Mouse (Mus musculus) liver, embryonic 15.5 days (tissue): ENCODE measurements around the gene Krt19. TPM values are rescaled to one million over a fixed set of nuclear protein-coding genes. Genes with fewer than 3 reads are reported as not detected.

Experiments used
- ATAC-seq: fragments of 200-750 bp; cut with Nextera tagmentation; 2 replicates; pipeline ENCODE4 v1.8.0; 2017; ENCODE audit warnings: moderate number of reproducible peaks, mild to moderate bottlenecking, moderate library complexity; ENCODE audit not compliant: insufficient read depth
- H3K27ac ChIP-seq: fragments of 300-500 bp; sonication (generic); replicated peaks from 2 replicates; pipeline ENCODE4 v1.5.1; 2015; ENCODE audit warnings: mild to moderate bottlenecking, inconsistent platforms
- H3K27me3 ChIP-seq: fragments of 300-500 bp; sonication (generic); 2 replicates; pipeline ENCODE4 v1.6.1; 2015; ENCODE audit warnings: mild to moderate bottlenecking, inconsistent platforms
- H3K36me3 ChIP-seq: fragments of 300-500 bp; sonication (generic); replicated peaks from 2 replicates; pipeline ENCODE4 v1.6.1; 2015; ENCODE audit warnings: moderate library complexity, mild to moderate bottlenecking, inconsistent platforms
- H3K4me1 ChIP-seq: fragments of 300-500 bp; sonication (generic); replicated peaks from 2 replicates; pipeline ENCODE4 v1.6.1; 2015; ENCODE audit warnings: inconsistent platforms
- H3K4me2 ChIP-seq: fragments of 300-500 bp; sonication (generic); 2 replicates; pipeline ENCODE4 v1.6.1; 2015; ENCODE audit warnings: moderate library complexity, mild to moderate bottlenecking, inconsistent platforms
- H3K4me3 ChIP-seq: fragments of 300-500 bp; sonication (generic); replicated peaks from 2 replicates; pipeline ENCODE4 v1.5.1; 2015; ENCODE audit warnings: mild to moderate bottlenecking, inconsistent platforms
- H3K9ac ChIP-seq: fragments of 300-500 bp; sonication (generic); 2 replicates; pipeline ENCODE4 v1.6.1; 2015; ENCODE audit warnings: moderate library complexity, mild to moderate bottlenecking, inconsistent platforms
- H3K9me3 ChIP-seq: fragments of 300-500 bp; sonication (generic); replicated peaks from 2 replicates; pipeline ENCODE4 v1.6.1; 2016; ENCODE audit warnings: inconsistent platforms
- WGBS: fragments of 180-500 bp; shearing (Covaris S2); methylation state at CpG from one replicate; pipeline ENCODE4 v1.1.7; 2015; ENCODE audit warnings: mixed read lengths; ENCODE audit not compliant: insufficient replicate concordance; 5-methylcytosine and 5-hydroxymethylcytosine counted together
- polyA plus RNA-seq: library from polyadenylated mRNA; unstranded; fragments of >200 nt; fragmentation: Nextera tagmentation; extraction: Ambion mirVana; gene quantifications from 2 replicates; pipeline ENCODE4 v1.2.1, GENCODE M21; 2015

The Krt19 gene
- 3.6 and 4.2 TPM in 2 replicates for polyA plus RNA-seq

DNA sequence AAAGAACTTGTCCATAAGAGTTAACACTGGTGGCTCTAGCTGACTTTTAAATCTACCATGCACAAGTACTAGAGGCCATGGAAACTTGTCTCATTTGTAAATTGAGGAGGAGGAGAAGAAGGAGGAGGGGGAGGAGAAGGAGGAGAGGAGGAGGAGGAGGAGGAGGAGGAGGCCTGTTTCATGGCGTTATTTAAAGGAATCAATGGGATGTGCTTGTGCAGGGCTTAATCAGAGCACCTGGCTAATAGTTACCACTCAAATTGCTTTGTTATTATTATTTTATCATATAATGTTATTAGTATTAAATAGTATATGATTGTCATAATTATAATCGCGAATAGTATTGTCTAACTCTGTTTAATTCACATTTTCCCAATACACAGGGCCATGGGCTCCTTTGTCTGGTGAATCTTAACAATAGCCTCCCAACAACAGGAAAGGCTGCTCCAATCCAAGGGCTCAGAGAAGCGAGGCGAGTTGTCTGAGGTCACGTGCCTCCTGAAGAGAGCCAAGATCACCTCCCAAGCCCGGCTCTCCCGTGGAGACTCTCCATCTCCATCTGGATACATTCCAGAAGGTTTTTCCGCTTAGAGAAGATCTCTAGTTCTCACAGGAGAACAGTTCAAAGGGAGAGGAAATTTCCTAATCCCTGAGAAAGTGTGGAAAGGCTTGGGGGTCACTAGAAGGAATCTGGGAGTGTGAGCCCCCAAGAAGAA is at the start of gene Krt19:
Gene Krt19, minus strand, starts transcription at position 51 of the 716 bp plus-strand sequence.
- no peaks in the 10 kb centered on the region for H3K4me1 ChIP-seq
- 43% methylated on average over 9 of the region's 9 CpGs for whole genome bisulfite sequencing
- no peaks in the 10 kb centered on the region for H3K36me3 ChIP-seq
- no peak within 1 kb of the TSS for H3K4me3 ChIP-seq
- H3K9ac ChIP-seq, result no peak within 1 kb of the TSS
- H3K4me2 ChIP-seq, result no peak within 1 kb of the TSS
- H3K27ac ChIP-seq, result no peak within 1 kb of the TSS
- H3K27me3 ChIP-seq, result peaks cover 33% of the 10 kb centered on the region
- ATAC-seq, result no peak
- no peaks in the 10 kb centered on the region for H3K9me3 ChIP-seq

GRCm38 (mm10) chr11:100192992-100193391 is 44.5 kb upstream of the Krt19 start, which contains the start of gene Krt9:
Gene Krt9 (minus strand): TSS chr11:100193246.
- Histone ChIP-seq H3K27me3 (no peaks in the 10 kb centered on the region), H3K9me3 (no peaks in the 10 kb centered on the region), H3K9ac (no peak within 1 kb of the TSS), H3K36me3 (no peaks in the 10 kb centered on the region), H3K4me1 (no peaks in the 10 kb centered on the region), H3K4me3 (no peak within 1 kb of the TSS), H3K4me2 (no peak within 1 kb of the TSS), H3K27ac (no peak within 1 kb of the TSS)
- 34% methylated on average over 9 of the region's 9 CpGs for WGBS
- no peak for ATAC-seq

GRCm38 (mm10) chr11:100191820-100192219 is 43.4 kb upstream of the Krt19 start:
- WGBS, result 78% methylated on average over 3 of the region's 3 CpGs
- Histone ChIP-seq H3K4me2 (no peak overlapping the region), H3K4me1 (no peaks in the 10 kb centered on the region), H3K27me3 (no peaks in the 10 kb centered on the region), H3K9me3 (no peaks in the 10 kb centered on the region), H3K36me3 (no peaks in the 10 kb centered on the region), H3K4me3 (no peak overlapping the region), H3K9ac (no peak overlapping the region), H3K27ac (no peak overlapping the region)
- no peak for ATAC-seq

GRCm38 (mm10) chr11:100186736-100187135 is 38.3 kb upstream of the Krt19 start:
- H3K9ac ChIP-seq, result no peak overlapping the region
- no peaks in the 10 kb centered on the region for H3K9me3 ChIP-seq

DNA sequence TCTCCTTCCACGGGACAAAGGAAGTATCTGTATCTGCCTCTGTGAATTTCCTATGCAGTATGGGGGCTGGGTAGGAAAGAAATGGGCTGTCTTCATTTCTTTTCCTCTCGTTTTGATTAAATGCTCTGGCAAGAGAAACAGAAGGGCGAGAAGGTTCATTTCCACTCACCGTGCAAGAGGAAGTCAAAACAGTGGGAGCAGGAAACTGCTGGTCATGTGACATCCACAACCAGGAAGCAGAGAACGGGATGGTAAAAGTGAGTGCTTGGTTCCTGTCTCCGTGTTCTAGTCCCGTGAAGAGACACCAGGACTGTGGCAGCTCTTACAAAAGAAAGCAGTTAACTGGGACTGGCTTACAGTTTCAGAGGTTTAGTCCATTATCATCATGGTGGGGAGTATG is 33.3 kb upstream of the Krt19 start:
- no peak overlapping the region for H3K9ac ChIP-seq
- no peak overlapping the region for H3K27ac ChIP-seq
- H3K9me3 ChIP-seq, result no peaks in the 10 kb centered on the region
- H3K4me1 ChIP-seq, result no peaks in the 10 kb centered on the region
- no peaks in the 10 kb centered on the region for H3K27me3 ChIP-seq
- no peak for ATAC-seq
- H3K4me2 ChIP-seq, result no peak overlapping the region
- WGBS, result 27% methylated on average over 7 of the region's 7 CpGs
- no peaks in the 10 kb centered on the region for H3K36me3 ChIP-seq
- no peak overlapping the region for H3K4me3 ChIP-seq

More at GRCm38 (mm10) chr11:100186736-100187135, 38.3 kb upstream of the Krt19 start:
- Histone ChIP-seq H3K27me3 (no peaks in the 10 kb centered on the region), H3K4me1 (no peaks in the 10 kb centered on the region), H3K4me3 (no peak overlapping the region), H3K36me3 (no peaks in the 10 kb centered on the region), H3K27ac (no peak overlapping the region), H3K4me2 (no peak overlapping the region)
- 67% methylated on average over 8 of the region's 8 CpGs for WGBS
- ATAC-seq, result no peak

DNA sequence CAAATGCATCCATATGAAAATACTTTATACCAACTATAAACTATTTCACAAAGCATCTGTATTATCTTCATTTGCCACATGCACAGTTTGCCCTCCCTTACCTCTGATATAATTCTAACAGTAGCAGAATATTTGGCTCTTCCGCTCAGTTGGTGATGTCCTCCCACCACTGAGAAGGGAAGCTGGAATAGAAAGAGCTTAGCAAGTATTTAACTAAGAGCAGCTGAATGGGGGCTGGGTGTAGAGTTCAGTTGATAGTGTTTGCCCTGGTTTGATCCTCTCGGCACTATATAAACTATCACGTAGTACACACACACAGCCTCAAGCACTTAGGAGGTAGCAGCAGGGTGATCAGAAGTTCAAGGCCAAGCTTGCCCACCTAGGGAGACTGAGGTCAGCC is 30.8 kb upstream of the Krt19 start:
- 69% methylated on average over 3 of the region's 3 CpGs for WGBS
- H3K4me3 ChIP-seq, result no peak overlapping the region
- H3K9me3 ChIP-seq, result no peaks in the 10 kb centered on the region
- H3K27ac ChIP-seq, result no peak overlapping the region
- no peaks in the 10 kb centered on the region for H3K36me3 ChIP-seq
- ATAC-seq, result no peak
- H3K4me2 ChIP-seq, result no peak overlapping the region
- H3K27me3 ChIP-seq, result no peaks in the 10 kb centered on the region
- H3K9ac ChIP-seq, result no peak overlapping the region
- H3K4me1 ChIP-seq, result no peaks in the 10 kb centered on the region

GRCm38 (mm10) chr11:100178307-100178706 is 29.8 kb upstream of the Krt19 start:
- 56% methylated on average over 5 of the region's 5 CpGs for WGBS
- no peak overlapping the region for H3K27ac ChIP-seq
- H3K9ac ChIP-seq, result no peak overlapping the region
- H3K36me3 ChIP-seq, result no peaks in the 10 kb centered on the region
- no peak overlapping the region for H3K4me3 ChIP-seq
- no peaks in the 10 kb centered on the region for H3K27me3 ChIP-seq
- H3K9me3 ChIP-seq, result no peaks in the 10 kb centered on the region
- H3K4me1 ChIP-seq, result no peaks in the 10 kb centered on the region
- H3K4me2 ChIP-seq, result no peak overlapping the region
- no peak for ATAC-seq

DNA sequence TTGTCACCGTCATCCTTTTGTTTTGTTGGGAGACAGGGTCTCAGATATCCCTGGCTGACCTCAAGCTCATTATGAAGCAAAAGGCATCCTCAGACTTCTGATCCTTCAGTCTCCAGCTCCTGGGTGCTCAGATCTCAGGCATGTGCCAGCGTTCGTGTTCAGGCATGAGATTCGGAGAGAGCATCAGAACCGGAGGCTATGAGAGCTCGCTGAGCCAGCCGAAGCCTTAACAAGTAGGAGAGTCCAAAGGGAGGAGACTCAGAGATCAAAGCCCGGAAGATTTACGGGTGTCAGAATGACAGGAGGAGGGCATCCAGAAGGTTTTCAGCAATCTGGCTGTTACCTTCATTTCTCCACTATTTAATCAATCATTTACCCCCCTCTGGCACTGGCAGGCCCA is 28.3 kb upstream of the Krt19 start:
- Histone ChIP-seq H3K4me1 (no peaks in the 10 kb centered on the region), H3K27ac (no peak overlapping the region), H3K9me3 (no peaks in the 10 kb centered on the region), H3K4me3 (no peak overlapping the region), H3K4me2 (no peak overlapping the region), H3K9ac (no peak overlapping the region), H3K27me3 (no peaks in the 10 kb centered on the region), H3K36me3 (no peaks in the 10 kb centered on the region)
- no peak for ATAC-seq
- 53% methylated on average over 9 of the region's 9 CpGs for WGBS

DNA sequence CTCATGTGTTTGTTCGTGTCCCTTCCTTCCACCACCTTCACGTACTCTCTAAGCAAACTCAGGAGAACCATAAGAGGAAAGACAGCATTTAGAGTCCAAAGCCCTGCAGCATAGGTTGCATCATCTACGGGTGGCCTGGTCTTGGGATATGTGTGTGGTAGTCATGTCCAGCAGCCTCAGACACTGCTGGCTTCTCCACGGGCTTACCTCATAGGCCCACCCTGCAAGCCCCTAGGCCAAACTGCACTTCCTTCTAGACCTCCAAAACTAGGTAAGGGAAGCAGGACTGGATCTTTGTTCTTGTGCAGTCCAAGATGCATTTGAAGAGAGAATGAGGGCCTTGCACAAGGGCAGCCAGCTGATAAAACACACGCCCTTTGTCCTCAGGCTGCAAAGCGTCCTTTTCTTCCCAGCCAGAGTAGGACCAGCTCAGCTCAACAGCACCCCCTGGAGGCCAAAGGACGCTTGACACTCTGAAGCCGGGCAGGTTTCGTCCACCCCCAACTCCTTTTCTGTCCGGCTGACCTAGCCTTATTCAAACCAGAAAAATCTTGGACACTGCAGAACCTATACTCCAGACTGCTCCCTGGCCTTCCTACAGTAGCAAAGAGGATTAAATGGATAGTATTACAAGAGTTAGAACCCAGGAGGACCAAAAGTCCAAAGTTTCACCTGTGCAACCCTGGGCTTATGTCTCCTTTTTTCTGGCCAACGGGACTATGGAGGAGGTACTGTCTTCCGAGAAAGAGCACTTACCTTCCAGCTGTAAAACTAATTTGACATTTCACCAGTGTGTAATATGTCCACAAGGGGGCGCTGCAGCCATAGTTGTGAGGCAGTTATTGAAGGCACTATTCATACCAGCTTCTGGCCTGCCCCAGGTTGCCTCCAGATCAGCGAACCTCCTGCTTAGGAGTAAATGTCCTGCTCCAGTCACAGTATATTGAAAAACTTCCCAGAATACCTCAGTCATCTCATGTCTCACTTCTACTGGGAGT is 20.6 kb upstream of the Krt19 start:
- no peak overlapping the region for H3K27ac ChIP-seq
- 25% methylated on average over 14 of the region's 14 CpGs for WGBS
- no peaks in the 10 kb centered on the region for H3K27me3 ChIP-seq
- H3K4me3 ChIP-seq, result no peak overlapping the region
- no peak overlapping the region for H3K9ac ChIP-seq
- H3K9me3 ChIP-seq, result no peaks in the 10 kb centered on the region
- H3K4me1 ChIP-seq, result no peaks in the 10 kb centered on the region
- H3K36me3 ChIP-seq, result no peaks in the 10 kb centered on the region
- no peak for ATAC-seq
- no peak overlapping the region for H3K4me2 ChIP-seq

DNA sequence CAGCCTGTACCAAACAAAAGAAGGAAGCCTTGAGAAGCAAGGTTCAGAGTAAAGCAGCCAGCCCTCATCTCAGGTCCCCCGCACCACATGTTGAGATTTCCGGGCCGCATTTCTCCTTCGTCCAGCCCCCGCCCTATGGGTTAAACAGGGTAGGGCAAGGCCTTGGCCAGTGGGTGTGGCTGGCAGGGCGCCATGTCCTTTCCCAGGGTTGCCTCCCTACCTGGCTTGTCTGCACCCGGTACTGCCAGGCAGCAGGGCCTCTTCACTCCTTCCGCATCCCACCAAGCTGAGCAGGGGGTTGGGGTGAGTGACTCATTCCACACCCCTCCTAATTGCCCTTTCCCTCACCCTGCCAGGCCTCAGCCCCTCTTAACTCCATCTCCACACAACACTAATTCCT is 19.6 kb upstream of the Krt19 start:
- 79% methylated on average over 8 of the region's 8 CpGs for WGBS
- Histone ChIP-seq H3K4me1 (no peaks in the 10 kb centered on the region), H3K9me3 (no peaks in the 10 kb centered on the region), H3K36me3 (no peaks in the 10 kb centered on the region), H3K9ac (no peak overlapping the region), H3K4me2 (no peak overlapping the region), H3K4me3 (no peak overlapping the region), H3K27me3 (no peaks in the 10 kb centered on the region), H3K27ac (no peak overlapping the region)
- ATAC-seq, result no peak

DNA sequence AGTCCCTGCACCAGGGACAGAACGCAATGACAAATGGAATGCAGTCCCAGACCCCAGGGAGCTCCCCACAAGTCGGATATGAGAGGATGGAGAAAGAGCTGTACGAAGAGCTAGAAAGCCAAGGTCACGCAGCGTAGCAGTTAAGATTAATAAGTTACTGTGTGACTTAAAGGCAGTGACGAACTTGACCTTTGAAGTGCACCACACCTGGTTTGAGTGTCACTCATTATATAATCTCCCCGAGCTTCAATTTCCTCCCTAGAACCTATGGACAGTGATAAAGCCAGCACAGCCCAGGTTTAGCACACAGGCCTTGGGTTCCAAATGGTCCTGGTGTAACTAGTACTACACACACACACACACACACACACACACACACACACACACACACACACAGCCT is 15.9 kb upstream of the Krt19 start:
- no peak for ATAC-seq
- WGBS, result 38% methylated on average over 7 of the region's 7 CpGs
- Histone ChIP-seq H3K27ac (no peak overlapping the region), H3K27me3 (no peaks in the 10 kb centered on the region), H3K36me3 (no peaks in the 10 kb centered on the region), H3K4me1 (no peaks in the 10 kb centered on the region), H3K4me2 (no peak overlapping the region), H3K9me3 (no peaks in the 10 kb centered on the region), H3K4me3 (no peak overlapping the region), H3K9ac (no peak overlapping the region)
